Mouse (Mus musculus) megakaryocyte, embryonic 14.5 days (primary cell): ENCODE measurements around the gene Stk17b. TPM values are rescaled to one million over a fixed set of nuclear protein-coding genes. Genes with fewer than 3 reads are reported as not detected.
"Not testable (repeated sequence)": the region's sequence is repeated elsewhere in the genome, so short reads cannot be mapped to it uniquely, and the experiment has no call there.

Experiments
- H3K27me3 ChIP-seq: replicated peaks from 2 replicates; pipeline ENCODE3; 2012; ENCODE audit warnings: inconsistent platforms
- H3K36me3 ChIP-seq: replicated peaks from 2 replicates; pipeline ENCODE3; 2012; ENCODE audit warnings: low read length, inconsistent platforms, mixed read lengths
- H3K4me1 ChIP-seq: 2 replicates; pipeline ENCODE4 v1.6.1; 2012; ENCODE audit warnings: inconsistent platforms
- H3K4me3 ChIP-seq: replicated peaks from 2 replicates; pipeline ENCODE3; 2012; ENCODE audit warnings: moderate library complexity, mild to moderate bottlenecking, inconsistent platforms
- H3K9me3 ChIP-seq: 2 replicates; pipeline ENCODE4 v1.6.1; 2012; ENCODE audit warnings: inconsistent platforms
- FLI1 ChIP-seq: IDR thresholded peaks from 2 replicates; pipeline ENCODE4 v1.6.1; 2012; ENCODE audit warnings: low read length, inconsistent platforms, mixed read lengths
- GATA1 ChIP-seq: IDR thresholded peaks from 3 replicates; pipeline ENCODE4 v1.6.1; 2012; ENCODE audit warnings: mixed read lengths, low read length, inconsistent platforms, borderline replicate concordance
- polyA plus RNA-seq: library from polyadenylated mRNA; stranded (reverse); fragments of >175 nt; gene quantifications from 2 replicates; pipeline ENCODE4 v1.2.3, GENCODE M21; 2012; ENCODE audit warnings: low replicate concordance; ENCODE audit not compliant: insufficient read depth

Gene Stk17b
- polyA plus RNA-seq, 1 experiment, result 1.4 TPM

DNA sequence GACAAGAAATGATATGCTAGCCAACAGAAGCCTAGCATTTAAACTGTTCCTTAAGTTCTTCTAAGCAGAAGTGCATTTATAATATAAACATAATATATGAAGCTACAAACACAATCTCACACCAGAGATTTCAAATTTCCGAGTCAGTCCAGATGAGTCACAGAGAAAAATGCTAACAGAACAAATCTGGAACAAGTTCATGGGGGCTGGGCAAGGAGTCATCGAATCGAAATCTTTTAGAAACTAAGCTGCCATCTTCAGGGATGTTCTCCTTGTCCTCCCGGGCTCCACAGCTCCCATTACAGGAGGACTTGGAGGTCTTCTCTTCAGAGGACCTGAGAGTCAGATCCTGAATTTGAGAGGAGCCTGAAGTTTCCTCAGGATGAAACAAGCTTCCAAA, 27.7 kb downstream of the Stk17b start:
- no peak overlapping the region for H3K4me3 ChIP-seq
- H3K4me1 ChIP-seq, result peaks cover 17% of the 10 kb centered on the region
- no peaks in the 10 kb centered on the region for H3K9me3 ChIP-seq
- TF ChIP-seq GATA1 (no peak), FLI1 (no peak)
- H3K27me3 ChIP-seq, result no peaks in the 10 kb centered on the region
- peaks cover 75% of the 10 kb centered on the region for H3K36me3 ChIP-seq

DNA sequence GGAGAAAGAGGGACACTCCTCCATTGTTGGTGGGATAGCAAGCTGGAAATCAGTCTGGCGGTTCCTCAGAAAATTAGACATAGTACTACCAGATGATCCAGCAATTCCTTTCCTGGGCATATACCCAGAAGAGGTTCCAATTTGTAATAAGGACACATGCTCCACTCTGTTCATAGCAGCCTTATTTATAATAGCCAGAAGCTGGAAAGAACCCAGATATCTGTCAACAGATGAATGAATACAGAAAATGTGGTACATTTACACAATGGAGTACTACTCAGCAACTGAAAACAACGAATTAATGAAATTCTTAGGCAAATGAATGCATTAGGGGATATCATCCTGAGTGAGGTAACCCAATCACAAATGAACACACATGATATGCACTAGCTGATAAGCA, 31.5 kb downstream of the Stk17b start:
- not testable (repeated sequence) for H3K27me3 ChIP-seq, H3K9me3 ChIP-seq, H3K4me1 ChIP-seq, H3K4me3 ChIP-seq
- H3K36me3 ChIP-seq, result peaks cover 46% of the 10 kb centered on the region

DNA sequence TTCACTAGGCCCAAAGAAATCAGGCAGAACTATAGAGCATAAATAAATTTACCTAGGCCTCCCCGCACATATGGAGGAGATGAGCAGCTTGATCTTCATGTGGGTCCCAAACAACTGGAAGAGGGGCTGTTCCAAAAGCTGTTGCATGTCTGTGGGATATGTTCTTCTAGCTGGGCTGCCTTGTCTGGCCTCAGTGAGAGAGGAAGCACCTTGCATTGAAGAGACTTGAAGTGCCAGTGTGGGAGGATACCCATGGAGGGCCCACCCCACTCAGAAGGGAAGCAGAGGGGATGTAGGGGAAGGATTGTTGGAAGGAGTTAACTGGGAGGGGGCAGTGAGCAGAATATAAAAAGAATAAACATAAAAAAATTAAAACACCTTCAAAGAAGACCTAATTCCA, 33.9 kb downstream of the Stk17b start:
- TF ChIP-seq FLI1 (no peak), GATA1 (no peak)
- H3K4me1 ChIP-seq, result no peaks in the 10 kb centered on the region
- H3K36me3 ChIP-seq, result peaks cover 22% of the 10 kb centered on the region
- no peaks in the 10 kb centered on the region for H3K27me3 ChIP-seq
- no peak overlapping the region for H3K4me3 ChIP-seq
- H3K9me3 ChIP-seq, result no peaks in the 10 kb centered on the region

DNA sequence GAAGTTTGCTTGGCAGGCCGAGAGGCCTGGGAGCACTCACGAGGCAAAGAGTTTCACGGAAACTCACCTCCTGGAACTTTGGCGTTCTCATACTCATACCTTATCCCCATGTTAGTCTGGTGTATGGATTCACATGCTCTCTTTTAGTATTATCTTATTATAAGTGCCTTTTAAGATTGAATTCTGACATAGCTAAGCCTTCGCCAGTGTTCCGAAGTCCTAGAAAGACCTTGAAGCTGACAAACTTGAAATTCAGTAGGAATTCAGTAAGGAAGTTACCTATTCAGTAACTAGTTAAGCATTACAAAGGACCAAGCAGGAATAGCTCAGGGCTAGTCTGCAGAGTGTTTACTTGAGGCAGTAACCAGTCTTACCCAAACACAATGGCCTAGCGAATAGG, 34.3 kb downstream of the Stk17b start:
- H3K27me3 ChIP-seq, H3K9me3 ChIP-seq, H3K4me1 ChIP-seq, H3K4me3 ChIP-seq: not testable (repeated sequence)
- peaks cover 18% of the 10 kb centered on the region for H3K36me3 ChIP-seq

DNA sequence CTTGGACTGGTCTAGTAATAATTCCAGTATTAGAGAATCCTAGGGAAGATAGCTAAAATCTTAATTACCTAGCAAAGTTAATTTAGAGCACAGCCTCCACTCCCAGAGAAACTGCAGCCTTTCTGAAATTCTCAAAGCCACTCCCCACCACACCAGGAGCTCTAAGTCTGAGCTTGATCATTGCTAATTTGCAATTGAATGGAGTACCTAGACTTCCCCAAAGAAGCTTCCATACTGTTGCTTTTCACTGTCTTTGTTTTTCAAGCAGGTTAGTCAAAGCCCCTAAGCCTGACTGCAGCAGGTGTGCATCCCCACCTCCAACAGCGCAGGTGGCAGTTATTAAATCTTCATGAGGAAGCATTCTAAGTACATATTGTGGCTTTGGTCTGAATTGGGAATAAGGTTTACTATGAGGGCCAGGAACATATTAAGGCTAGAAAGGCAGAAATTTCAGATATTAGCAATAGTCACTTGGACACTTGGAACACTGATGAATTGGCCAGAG, 35.1 kb downstream of the Stk17b start:
- H3K9me3 ChIP-seq, H3K27me3 ChIP-seq, H3K4me3 ChIP-seq, H3K4me1 ChIP-seq: not testable (repeated sequence)
- peaks cover 11% of the 10 kb centered on the region for H3K36me3 ChIP-seq

DNA sequence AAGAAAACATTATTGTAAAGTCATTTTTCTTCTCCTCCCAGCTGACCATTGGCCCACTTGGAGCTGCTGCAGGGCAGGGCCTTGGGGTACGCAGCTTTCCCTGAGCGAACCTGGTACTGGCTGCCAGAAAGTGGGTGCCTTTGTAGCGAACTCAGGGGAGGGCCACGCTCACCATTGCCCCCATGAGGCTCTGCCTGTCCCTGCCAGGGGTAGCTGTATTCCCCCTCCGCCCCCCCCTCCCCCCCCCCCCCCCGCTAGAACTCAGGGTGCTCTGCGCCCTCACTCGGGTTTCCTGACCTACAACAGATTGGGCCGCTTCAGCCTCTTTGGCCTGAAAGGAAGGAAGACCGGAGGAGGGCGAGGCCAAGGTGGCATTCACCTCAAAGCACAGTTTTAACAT, 36.5 kb downstream of the Stk17b start:
- Histone ChIP-seq H3K36me3 (peaks cover 3% of the 10 kb centered on the region), H3K27me3 (no peaks in the 10 kb centered on the region), H3K4me3 (no peak overlapping the region), H3K9me3 (no peaks in the 10 kb centered on the region), H3K4me1 (peaks cover 3% of the 10 kb centered on the region; the same call in 1 of the 2 replicates)
- TF ChIP-seq GATA1 (no peak), FLI1 (no peak)

DNA sequence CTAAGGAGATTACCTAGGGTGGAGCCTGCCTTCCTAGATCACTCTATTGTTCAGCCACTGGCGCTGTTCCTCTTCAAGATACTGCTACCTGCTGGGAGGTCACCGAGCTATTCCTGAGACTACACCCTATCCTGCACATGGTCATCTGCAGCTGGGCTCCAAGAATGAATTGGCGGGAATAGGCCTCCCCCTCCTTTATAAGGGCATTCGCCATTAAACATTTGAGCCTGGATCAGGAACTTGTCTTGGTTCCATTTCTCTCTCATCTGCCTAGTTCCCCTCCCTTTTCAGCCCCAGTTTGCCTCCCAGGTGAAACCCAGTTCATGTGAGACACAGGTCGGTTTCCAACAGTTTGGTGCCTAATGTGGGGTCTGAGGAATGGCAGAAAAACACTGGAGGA, 39.0 kb downstream of the Stk17b start:
- H3K9me3 ChIP-seq, result no peaks in the 10 kb centered on the region
- TF ChIP-seq GATA1, result no peak
- no peak for TF ChIP-seq FLI1
- H3K4me3 ChIP-seq, result no peak overlapping the region
- no peaks in the 10 kb centered on the region for H3K27me3 ChIP-seq
- H3K36me3 ChIP-seq, result peaks cover under 1% of the 10 kb centered on the region
- peaks cover 17% of the 10 kb centered on the region for H3K4me1 ChIP-seq

DNA sequence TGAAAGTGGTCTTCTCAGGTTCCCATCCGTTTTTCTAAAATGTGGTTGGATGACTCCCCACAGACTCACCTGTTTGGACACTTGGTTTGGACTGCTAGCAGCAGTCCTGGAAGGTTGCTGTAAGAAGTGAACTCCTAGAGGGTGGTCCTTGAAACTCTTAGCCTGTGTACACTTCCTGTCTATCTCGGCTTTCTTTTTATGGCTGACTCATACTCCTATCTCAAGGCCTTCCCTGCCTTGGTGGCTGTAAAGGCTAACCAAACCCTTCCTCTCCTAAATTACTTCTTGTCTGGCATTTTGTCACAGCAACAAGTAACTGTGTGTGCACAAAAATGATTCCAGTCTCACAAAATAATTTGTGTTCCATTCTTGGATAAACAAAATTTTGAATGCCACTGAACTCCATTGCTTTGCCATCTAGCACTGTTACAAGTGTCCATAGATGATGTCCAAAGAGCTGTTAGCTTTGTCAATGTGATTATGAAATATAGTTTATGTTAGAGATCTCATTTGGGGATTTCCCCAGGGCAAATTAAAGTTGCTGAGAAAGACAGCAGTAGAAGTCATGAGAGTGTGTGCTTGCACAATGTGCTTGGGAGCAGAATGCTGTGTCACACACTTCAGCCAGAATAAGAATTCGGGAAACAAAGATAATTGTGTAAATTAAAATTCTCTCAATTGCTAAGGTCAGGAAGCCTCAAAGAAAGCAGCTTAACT, 43.1 kb downstream of the Stk17b start:
- H3K9me3 ChIP-seq, result no peaks in the 10 kb centered on the region
- no peaks in the 10 kb centered on the region for H3K36me3 ChIP-seq
- H3K4me3 ChIP-seq, result no peak overlapping the region
- peaks cover 23% of the 10 kb centered on the region for H3K4me1 ChIP-seq
- no peaks in the 10 kb centered on the region for H3K27me3 ChIP-seq
- TF ChIP-seq GATA1, result no peak
- TF ChIP-seq FLI1, result no peak

DNA sequence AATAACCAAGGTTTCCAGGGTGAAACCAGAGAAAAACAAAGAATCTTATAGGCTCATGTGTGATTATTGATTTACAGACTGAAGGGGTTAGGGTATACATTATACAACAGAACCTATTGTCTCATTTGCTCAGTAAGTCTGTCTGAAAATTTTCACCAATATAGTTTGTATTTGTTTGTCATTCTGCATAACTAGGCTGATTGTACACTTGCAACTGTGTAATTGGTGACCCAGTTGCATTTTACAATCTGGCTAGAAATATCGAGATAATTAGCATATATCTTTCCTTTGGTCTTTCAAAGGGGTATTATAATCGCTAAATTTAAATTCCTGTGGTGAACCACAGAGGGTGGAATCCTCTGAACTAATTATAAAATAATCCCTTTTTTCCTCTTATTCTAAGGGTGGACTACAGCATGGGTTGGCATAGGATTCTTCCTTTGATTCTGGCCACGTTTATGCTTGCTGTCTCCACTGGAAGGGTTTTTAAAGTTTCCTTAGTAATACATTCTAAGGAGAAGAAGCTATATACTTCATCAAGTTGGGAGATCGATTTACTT, 44.2 kb downstream of the Stk17b start:
- Histone ChIP-seq H3K36me3 (no peaks in the 10 kb centered on the region), H3K4me1 (peaks cover 25% of the 10 kb centered on the region), H3K4me3 (no peak overlapping the region), H3K9me3 (no peaks in the 10 kb centered on the region), H3K27me3 (no peaks in the 10 kb centered on the region)
- TF ChIP-seq FLI1, result no peak
- TF ChIP-seq GATA1, result no peak

DNA sequence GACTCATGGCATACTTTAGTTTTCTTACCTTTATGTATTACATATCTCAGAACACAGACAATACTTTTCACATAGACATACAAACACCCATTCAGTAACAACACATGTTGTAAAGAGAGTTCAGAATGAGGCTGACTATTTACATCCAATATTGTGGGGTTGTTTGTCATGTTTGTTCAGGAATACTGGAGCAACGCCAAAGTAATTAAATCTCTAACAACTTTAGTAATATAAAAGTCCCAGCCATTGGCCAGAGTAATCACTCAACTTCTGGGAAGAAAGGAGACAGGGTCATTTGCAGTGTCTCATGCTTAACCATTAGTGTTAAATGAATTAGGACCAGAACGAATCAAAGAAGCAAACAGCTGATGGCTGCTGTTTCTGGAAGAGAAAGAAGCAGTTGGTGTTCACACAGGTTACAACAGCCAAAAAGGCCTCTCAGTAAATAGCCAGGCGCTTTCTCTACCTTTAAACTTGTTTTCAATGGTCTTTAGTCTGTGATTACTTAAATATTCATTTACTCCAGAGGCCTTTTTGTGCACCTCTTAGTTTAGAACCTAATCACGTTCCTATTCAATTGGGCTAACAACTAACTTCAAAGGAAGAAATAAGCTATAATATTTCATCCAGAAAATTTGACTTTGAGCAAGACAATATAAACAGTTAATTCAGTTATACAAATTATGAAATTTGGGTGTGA, 44.8 kb downstream of the Stk17b start:
- H3K27me3 ChIP-seq, H3K36me3 ChIP-seq, H3K4me3 ChIP-seq, H3K9me3 ChIP-seq: not testable (repeated sequence)
- peaks cover 28% of the 10 kb centered on the region for H3K4me1 ChIP-seq
